Mouse (Mus musculus): Measurements from ENCODE around the gene Ceacam19. TPM values are rescaled to one million over a fixed set of nuclear protein-coding genes. Genes with fewer than 3 reads are reported as not detected.
A peak's percentile ranks its signal among the peaks of the same experiment; 100 is the strongest.
"Not testable (repeated sequence)": the region's sequence is repeated elsewhere in the genome, so short reads cannot be mapped to it uniquely, and the experiment has no call there.

Gene Ceacam19
- not detected in 2 replicates for polyA plus RNA-seq (2014; fragmentation: Nextera tagmentation; extraction: Ambion mirVana)

- ATAC-seq (ENCODE audit: insufficient number of reproducible peaks, low FRiP score, low TSS enrichment, low read depth): no peak
- Histone ChIP-seq H3K36me3 (ENCODE audit: control insufficient read depth, insufficient read depth, low read length) (no peaks in the 10 kb centered on the region), H3K9me3 (ENCODE audit: control insufficient read depth, low read length) (peaks cover 4% of the 10 kb centered on the region; the same call in 1 of the 2 replicates), H3K27ac (replicated peaks; ENCODE audit: low read depth, low read length) (no peak within 1 kb of the TSS), H3K4me3 (ENCODE audit: low read depth, low read length) (no peak within 1 kb of the TSS), H3K27me3 (ENCODE audit: control insufficient read depth, insufficient read depth, low read length) (no peaks in the 10 kb centered on the region), H3K4me2 (ENCODE audit: low read depth, severe bottlenecking) (no peak within 1 kb of the TSS), H3K9ac (ENCODE audit: low read length) (no peak within 1 kb of the TSS), H3K4me1 (ENCODE audit: control insufficient read depth, insufficient read depth, low read length) (no peaks in the 10 kb centered on the region)
- DNase-seq (ENCODE audit: low spot score): no peak
- WGBS: 73% methylated on average over 7 of the region's 7 CpGs
Observed at GRCm38 (mm10) chr7:19887849-19888248, at the start of gene Ceacam19. Gene Ceacam19, minus strand, starts transcription at chr7:19887965.

DNA sequence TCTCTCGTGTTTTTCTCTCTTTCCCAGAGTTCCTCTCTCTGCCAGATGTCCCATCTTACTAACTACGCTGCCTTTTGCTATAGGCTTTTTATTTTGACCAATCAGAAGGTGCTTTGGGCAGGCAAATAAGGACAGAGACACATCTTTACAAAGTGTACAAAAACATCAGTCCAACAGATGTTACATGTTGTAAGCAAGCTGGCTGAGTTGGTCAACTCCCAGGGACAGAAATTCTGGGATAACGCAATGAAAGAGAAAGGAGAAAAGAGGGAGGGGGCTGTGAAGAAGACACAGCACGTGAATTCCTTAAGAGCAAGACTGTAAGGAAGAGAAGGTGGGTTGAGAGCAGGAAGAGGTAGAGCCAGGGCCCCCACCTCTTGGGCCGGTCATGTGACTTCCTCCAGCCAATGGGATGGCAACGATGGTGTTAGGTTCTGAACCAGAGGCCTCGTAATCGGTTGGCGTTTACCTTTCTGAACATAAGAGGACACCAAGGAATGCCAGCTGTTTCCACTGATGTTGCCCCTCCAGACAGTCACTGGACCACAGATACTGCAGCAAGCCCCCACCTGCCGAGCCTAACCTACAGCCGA is 49.6 kb upstream of the Ceacam19 start:
- DNase-seq (ENCODE audit: low spot score) (no peak), ATAC-seq (ENCODE audit: insufficient number of reproducible peaks, low FRiP score, low TSS enrichment, low read depth) (no peak)
- WGBS: 87% methylated on average over 11 of the region's 11 CpGs
- H3K36me3 ChIP-seq (ENCODE audit: control insufficient read depth, insufficient read depth, low read length): no peaks in the 10 kb centered on the region
- H3K27me3 ChIP-seq (ENCODE audit: control insufficient read depth, insufficient read depth, low read length): no peaks in the 10 kb centered on the region
- H3K4me1 ChIP-seq (ENCODE audit: control insufficient read depth, insufficient read depth, low read length): no peaks in the 10 kb centered on the region
- H3K9me3 ChIP-seq (ENCODE audit: control insufficient read depth, low read length): no peaks in the 10 kb centered on the region
- no peak overlapping the region for H3K9ac ChIP-seq (ENCODE audit: low read length)
- no peak overlapping the region for H3K27ac ChIP-seq (replicated peaks; ENCODE audit: low read depth, low read length)
- no peak overlapping the region for H3K4me2 ChIP-seq (ENCODE audit: low read depth, severe bottlenecking)
- no peak overlapping the region for H3K4me3 ChIP-seq (ENCODE audit: low read depth, low read length)

DNA sequence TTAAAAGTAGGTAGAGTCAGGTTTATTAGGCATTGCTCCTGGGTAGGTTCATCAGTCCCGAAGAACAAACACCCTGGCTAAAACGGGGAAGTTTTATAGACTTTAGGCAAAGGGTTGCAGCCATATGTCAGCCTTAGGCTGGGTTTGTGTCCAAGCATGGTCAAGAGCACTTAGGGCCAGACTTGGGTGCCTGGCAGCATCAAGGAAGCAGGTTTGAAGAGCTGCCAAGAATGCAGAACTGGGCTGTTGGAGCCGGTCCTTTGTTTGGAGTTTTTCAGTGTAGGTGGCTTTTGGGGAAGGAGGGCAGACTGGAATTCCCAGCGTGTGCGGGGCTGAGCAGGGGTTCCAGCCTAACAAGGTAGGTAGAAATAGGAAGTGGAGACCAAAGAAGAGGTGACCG is 48.2 kb upstream of the Ceacam19 start:
- H3K27ac ChIP-seq (replicated peaks; ENCODE audit: low read depth, low read length): no peak overlapping the region
- H3K36me3 ChIP-seq (ENCODE audit: control insufficient read depth, insufficient read depth, low read length): no peaks in the 10 kb centered on the region
- H3K4me2 ChIP-seq (ENCODE audit: low read depth, severe bottlenecking): no peak overlapping the region
- H3K27me3 ChIP-seq (ENCODE audit: control insufficient read depth, insufficient read depth, low read length): no peaks in the 10 kb centered on the region
- no peak overlapping the region for H3K9ac ChIP-seq (ENCODE audit: low read length)
- ATAC-seq (ENCODE audit: insufficient number of reproducible peaks, low FRiP score, low TSS enrichment, low read depth) (no peak), DNase-seq (ENCODE audit: low spot score) (no peak)
- 74% methylated on average over 6 of the region's 6 CpGs for WGBS
- H3K4me1 ChIP-seq (ENCODE audit: control insufficient read depth, insufficient read depth, low read length): no peaks in the 10 kb centered on the region
- H3K9me3 ChIP-seq (ENCODE audit: control insufficient read depth, low read length): no peaks in the 10 kb centered on the region
- no peak overlapping the region for H3K4me3 ChIP-seq (ENCODE audit: low read depth, low read length)

- WGBS: 79% methylated on average over 20 of the region's 20 CpGs
- H3K27ac ChIP-seq (replicated peaks; ENCODE audit: low read depth, low read length): no peak overlapping the region; the same call in 1 of the 2 replicates
- H3K4me3 ChIP-seq (ENCODE audit: low read depth, low read length): no peak overlapping the region
- no peaks in the 10 kb centered on the region for H3K9me3 ChIP-seq (ENCODE audit: control insufficient read depth, low read length)
- ATAC-seq (ENCODE audit: insufficient number of reproducible peaks, low FRiP score, low TSS enrichment, low read depth): no peak
- H3K36me3 ChIP-seq (ENCODE audit: control insufficient read depth, insufficient read depth, low read length): no peaks in the 10 kb centered on the region
- no peak overlapping the region for H3K9ac ChIP-seq (ENCODE audit: low read length)
- DNase-seq (ENCODE audit: low spot score): no peak
- no peaks in the 10 kb centered on the region for H3K4me1 ChIP-seq (ENCODE audit: control insufficient read depth, insufficient read depth, low read length)
- H3K27me3 ChIP-seq (ENCODE audit: control insufficient read depth, insufficient read depth, low read length): no peaks in the 10 kb centered on the region
- H3K4me2 ChIP-seq (ENCODE audit: low read depth, severe bottlenecking): no peak overlapping the region
Observed at GRCm38 (mm10) chr7:19935171-19935751, 47.5 kb upstream of the Ceacam19 start.

DNA sequence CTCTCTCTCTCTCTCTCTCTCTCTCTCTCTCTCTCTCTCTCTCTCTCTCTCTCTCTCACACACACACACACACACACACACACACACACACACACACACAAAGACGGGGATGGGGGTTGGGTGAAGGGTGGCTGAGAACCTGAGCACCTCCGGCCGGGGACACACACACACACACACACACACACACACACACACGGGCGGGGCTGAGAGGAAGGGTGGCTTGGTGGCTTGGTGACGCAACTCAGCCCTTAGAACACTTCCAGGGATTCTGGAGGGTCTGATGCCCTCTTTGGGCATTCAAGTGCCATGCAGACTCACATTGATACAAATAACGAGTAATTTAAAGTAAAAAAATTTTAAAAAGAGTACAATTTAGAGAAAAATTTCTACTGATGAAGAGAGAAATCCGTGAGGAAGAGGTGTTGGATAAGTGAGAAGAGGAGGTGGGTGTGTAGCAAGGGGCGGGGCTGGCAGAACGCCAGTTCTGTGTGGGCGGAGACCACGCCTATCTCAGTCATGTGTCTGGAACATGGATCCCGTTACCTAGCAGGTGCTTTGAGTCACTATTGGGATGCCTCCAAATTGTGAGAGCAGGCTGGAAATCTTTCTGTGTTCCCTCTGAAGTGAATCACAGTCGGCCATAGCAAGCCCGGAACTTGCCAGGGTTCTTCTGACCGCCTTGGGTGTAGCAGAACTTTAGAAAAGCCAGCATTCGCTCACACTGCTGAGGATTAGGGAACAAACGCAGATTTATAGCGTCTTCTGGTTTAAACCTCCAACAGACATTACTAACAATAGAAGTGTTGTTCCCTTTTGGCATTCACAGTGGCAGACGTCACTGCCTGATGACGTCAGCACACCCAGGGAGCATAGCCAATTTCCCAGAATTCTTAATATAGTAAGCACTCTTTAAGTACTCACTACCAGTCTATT is 45.4 kb upstream of the Ceacam19 start:
- H3K27ac ChIP-seq (replicated peaks; ENCODE audit: low read depth, low read length): no peak overlapping the region
- no peak overlapping the region for H3K9ac ChIP-seq (ENCODE audit: low read length)
- 27% methylated on average over 21 of the region's 21 CpGs for WGBS
- no peak for DNase-seq (ENCODE audit: low spot score)
- H3K4me3 ChIP-seq (ENCODE audit: low read depth, low read length): no peak overlapping the region
- H3K9me3 ChIP-seq (ENCODE audit: control insufficient read depth, low read length): no peaks in the 10 kb centered on the region
- H3K36me3 ChIP-seq (ENCODE audit: control insufficient read depth, insufficient read depth, low read length): no peaks in the 10 kb centered on the region
- H3K4me2 ChIP-seq (ENCODE audit: low read depth, severe bottlenecking): no peak overlapping the region
- H3K27me3 ChIP-seq (ENCODE audit: control insufficient read depth, insufficient read depth, low read length): no peaks in the 10 kb centered on the region
- H3K4me1 ChIP-seq (ENCODE audit: control insufficient read depth, insufficient read depth, low read length): no peaks in the 10 kb centered on the region
- ATAC-seq (ENCODE audit: insufficient number of reproducible peaks, low FRiP score, low TSS enrichment, low read depth): 0 out of 2 replicates have a peak, but pooled peaks have one; percentile 56

DNA sequence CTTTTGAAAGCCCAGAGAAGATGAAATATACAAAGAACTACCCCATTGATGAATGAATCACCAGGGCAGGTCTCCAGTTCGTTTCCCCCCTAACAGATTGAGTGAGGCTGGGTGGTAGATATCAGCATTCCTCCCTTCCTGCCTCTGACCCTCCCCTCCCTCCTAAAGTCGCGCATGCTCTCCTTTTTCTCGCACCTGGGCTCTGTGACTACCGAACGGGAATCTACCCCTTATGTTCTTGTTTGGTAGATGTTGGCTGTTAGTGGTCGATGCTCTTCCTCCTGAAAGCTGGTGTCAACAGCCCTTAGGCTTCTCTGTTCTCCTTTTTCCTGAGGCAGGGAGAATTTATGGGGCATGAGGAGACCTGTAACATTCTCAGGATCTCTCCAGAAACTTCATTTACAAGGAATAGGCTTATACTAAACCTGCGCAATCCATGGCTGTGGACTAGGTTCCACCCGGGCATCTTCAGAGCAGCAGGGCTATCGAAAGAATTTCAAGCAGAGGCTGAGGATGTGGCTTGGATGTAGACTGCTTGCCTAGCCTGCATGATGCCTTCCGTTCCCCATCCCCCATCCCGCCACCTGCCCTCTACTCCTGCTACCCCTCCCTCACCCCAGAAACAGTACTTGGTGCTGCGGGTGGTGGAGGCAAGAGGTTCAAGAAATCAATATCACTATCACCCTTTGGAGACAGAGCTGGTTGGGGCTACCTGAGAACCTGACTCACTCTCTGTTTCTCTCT is 44.5 kb upstream of the Ceacam19 start:
- H3K9me3 ChIP-seq (ENCODE audit: control insufficient read depth, low read length): no peaks in the 10 kb centered on the region
- H3K4me3 ChIP-seq (ENCODE audit: low read depth, low read length): no peak overlapping the region
- DNase-seq (ENCODE audit: low spot score): no peak
- no peak for ATAC-seq (ENCODE audit: insufficient number of reproducible peaks, low FRiP score, low TSS enrichment, low read depth)
- no peak overlapping the region for H3K27ac ChIP-seq (replicated peaks; ENCODE audit: low read depth, low read length)
- 22% methylated on average over 13 of the region's 13 CpGs for WGBS
- no peaks in the 10 kb centered on the region for H3K4me1 ChIP-seq (ENCODE audit: control insufficient read depth, insufficient read depth, low read length)
- H3K36me3 ChIP-seq (ENCODE audit: control insufficient read depth, insufficient read depth, low read length): no peaks in the 10 kb centered on the region
- H3K27me3 ChIP-seq (ENCODE audit: control insufficient read depth, insufficient read depth, low read length): no peaks in the 10 kb centered on the region
- H3K4me2 ChIP-seq (ENCODE audit: low read depth, severe bottlenecking): no peak overlapping the region
- no peak overlapping the region for H3K9ac ChIP-seq (ENCODE audit: low read length)

- not testable (repeated sequence) for H3K4me3 ChIP-seq (ENCODE audit: low read depth, low read length); H3K4me1 ChIP-seq (ENCODE audit: control insufficient read depth, insufficient read depth, low read length); H3K9ac ChIP-seq (ENCODE audit: low read length); H3K4me2 ChIP-seq (ENCODE audit: low read depth, severe bottlenecking); H3K27ac ChIP-seq (replicated peaks; ENCODE audit: low read depth, low read length); H3K9me3 ChIP-seq (ENCODE audit: control insufficient read depth, low read length); ATAC-seq (ENCODE audit: insufficient number of reproducible peaks, low FRiP score, low TSS enrichment, low read depth); H3K27me3 ChIP-seq (ENCODE audit: control insufficient read depth, insufficient read depth, low read length); H3K36me3 ChIP-seq (ENCODE audit: control insufficient read depth, insufficient read depth, low read length); DNase-seq (ENCODE audit: low spot score)
- 80% methylated on average over 6 of the region's 6 CpGs for WGBS
Observed at GRCm38 (mm10) chr7:19930481-19930880, 42.7 kb upstream of the Ceacam19 start.

DNA sequence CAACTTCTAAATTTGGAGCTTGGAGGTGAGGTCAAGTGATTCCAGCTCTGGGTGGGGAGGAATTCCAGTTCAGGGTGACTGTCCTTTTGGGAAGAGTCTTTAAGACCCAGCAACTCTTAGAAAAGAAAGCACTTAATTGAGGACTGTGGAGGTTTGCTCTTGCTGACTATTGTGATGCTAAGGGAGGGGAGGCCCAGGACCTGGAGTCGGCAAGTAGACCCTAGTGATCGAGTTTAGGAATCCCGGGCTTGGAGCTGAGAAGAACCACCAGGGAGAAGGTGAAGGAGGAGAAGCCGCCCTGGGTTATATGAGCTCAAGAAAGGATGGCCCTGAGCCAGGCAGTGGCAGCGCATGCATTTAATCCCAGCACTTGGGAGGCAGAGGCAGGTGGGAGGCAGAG is 40.7 kb upstream of the Ceacam19 start:
- no peak for ATAC-seq (ENCODE audit: insufficient number of reproducible peaks, low FRiP score, low TSS enrichment, low read depth)
- no peaks in the 10 kb centered on the region for H3K4me1 ChIP-seq (ENCODE audit: control insufficient read depth, insufficient read depth, low read length)
- no peaks in the 10 kb centered on the region for H3K27me3 ChIP-seq (ENCODE audit: control insufficient read depth, insufficient read depth, low read length)
- H3K4me3 ChIP-seq (ENCODE audit: low read depth, low read length): no peak overlapping the region
- no peaks in the 10 kb centered on the region for H3K36me3 ChIP-seq (ENCODE audit: control insufficient read depth, insufficient read depth, low read length)
- 76% methylated on average over 5 of the region's 5 CpGs for WGBS
- H3K9ac ChIP-seq (ENCODE audit: low read length): no peak overlapping the region
- H3K27ac ChIP-seq (replicated peaks; ENCODE audit: low read depth, low read length): no peak overlapping the region
- H3K9me3 ChIP-seq (ENCODE audit: control insufficient read depth, low read length): no peaks in the 10 kb centered on the region
- no peak overlapping the region for H3K4me2 ChIP-seq (ENCODE audit: low read depth, severe bottlenecking)
- DNase-seq (ENCODE audit: low spot score): no peak
